Mouse (Mus musculus): ENCODE measurements at regions not wholly inside any gene's neighbourhood (a gene's known extent, or its start where the extent isn't known, plus 50 kb on each side); places are given as distances from the start of the nearest gene placed in this dataset.

DNA sequence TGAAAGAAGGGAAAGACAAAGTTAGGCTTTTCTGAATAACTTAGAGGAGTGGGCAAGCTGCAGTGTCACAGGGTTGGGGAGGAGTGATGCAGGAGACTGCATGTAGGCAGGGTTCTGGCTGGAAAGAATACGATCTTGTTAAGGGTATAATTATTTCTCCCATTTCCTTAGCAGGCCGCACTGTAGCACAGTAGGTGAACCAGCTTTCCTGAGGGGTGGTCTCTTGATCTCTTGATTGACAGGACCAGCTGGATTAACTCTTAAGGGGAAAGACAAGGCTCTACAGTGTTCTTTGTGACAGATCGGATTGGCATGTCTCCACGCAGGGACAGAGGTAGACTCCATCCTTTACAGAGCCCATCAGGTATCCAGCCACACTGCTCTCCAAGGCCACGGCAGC lies 54.5 kb upstream of the Meis1 start:
- no peak for DNase-seq

DNA sequence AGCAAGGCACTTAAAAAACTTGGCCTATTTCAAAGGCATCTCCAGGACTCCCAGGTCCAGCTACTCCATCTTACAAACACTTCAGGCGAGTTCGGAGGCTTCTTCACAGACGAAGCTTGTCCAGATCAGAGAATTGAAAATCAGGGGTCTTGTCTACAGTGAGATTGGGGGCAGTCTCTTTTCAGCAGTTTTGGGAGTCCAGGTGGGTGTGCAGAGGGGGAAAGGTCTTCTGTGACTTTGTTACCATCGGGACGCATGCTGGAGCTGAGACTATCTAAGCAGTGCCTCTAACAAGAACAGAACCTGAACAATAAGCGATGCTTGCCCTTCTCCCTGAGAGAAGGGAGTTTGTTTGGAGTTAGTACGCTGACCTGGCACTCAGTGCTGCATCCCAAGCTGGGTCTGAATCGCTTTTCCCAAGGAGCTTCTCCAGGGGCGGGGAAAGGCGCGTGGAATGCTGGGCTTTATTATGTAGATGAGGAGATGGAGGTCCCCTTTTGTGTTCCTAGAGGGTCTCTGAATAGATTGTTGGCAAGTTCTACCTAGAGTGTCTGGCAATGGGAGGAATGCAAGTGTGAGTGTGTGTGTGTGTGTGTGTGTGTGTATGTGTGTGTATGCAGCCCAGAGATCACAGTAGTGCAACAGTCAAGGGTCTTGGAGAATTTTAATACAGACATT lies 55.2 kb upstream of the Meis1 start:
- DNase-seq, result no peak

DNA sequence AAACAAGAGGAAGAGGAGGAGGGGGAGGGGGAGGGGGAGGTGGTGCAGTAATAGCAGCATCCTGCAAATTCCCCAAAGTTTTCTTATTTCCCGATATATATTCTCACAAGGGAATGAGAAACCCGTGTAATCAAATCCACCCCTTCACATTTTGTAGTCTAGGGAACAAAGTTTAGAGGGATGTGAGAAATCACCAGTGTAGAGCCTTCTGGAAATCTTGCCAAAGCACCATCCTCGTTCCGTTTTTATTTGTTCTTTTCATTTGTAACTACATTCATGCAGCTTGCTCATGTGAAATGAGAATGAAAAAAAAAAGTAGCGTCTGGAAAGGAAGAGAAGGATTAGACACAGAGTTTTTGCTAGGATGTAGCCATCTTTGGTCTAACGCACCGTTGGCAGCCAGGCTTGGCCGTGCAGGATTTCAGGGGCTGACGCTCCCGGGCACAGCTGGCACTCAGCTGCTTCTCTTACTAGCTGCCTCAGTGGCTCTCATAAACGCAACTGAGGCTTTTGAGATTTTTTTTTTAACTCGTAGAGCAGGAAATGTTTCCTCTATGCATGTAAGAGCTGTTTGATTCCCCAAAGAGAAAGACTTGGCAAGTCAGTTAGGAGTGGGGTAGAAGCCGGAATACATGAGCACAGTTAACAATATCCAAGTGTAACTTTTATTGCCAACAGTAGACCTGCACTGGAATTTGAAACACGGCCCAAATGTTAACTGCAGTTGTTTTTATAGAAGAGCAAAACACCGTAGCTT lies 72.5 kb upstream of the Meis1 start:
- no peak for DNase-seq

DNA sequence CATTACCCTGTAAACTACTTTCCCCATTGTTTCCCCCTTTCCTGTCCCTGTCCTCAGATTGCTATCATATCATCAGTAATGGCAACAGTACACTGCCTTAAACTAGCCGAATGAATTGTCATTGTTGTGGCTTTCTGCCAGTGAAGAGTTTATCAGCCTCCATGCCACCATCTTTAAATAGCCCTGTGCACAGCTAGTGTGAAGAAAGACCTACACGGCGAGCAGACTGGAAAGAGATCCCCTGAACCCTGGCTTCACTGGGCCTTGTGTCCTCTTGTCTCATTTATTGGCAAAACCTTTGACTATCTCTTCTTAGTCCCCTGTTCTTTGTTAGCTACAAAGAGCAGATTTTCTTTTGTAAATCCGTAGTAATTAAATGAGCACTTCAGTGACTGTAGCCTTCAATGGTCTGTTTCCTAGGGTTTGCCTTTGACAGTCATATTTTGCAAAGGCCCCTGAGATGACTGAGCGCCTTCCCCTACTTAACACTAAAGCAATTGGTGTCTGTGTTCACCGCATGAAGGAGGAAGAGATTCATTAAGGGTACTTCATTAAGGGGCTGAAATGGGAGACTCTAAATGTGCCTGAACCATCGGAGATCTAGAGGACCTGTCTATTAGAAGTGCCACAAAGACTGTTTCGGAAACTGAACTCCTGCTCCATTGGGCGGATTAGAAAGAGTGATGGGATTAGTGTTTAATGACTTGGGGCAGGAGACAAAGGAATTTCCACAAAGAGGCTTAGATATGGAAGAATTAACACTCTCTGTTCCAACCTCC lies 74.4 kb upstream of the Meis1 start:
- DNase-seq, result no peak

DNA sequence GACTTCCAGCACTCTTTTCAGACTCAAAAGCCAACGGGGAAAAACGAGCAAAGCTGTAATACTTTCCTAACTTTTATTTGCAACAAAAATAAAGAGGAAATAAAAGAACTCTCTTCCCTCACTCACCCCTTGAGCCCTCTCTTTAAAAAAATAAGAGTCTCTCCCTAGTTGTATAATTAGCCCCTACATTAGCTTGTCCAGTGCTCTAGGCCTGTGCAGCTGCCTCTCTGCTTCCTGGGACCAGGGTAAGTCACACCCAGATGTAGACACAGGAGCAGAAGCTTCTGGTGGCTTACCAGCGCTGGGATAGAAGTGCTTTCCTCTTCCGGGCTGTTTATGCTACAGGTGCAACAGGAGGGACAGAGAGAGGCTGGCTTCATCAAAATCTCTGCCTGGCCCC lies 75.0 kb upstream of the Meis1 start:
- DNase-seq, result no peak

DNA sequence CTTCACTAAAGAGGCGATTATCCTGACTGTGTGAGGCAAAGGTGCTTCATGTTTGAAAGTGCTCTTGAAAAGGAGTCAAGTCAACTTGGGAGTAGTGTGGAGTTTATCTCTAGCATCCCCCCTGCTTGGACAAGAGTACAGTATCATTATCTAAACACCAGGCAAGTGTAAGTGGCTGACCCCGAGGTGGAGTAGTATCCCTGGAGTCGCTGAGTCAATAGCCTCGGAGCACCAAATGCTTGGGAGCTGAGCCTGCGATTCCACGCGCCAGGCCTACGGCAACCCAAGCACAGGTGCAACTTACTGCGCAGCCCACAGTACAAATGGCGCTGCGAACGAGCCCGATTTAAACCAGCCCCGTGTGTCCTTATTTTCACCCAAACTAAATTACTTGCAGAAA lies 75.4 kb upstream of the Meis1 start:
- DNase-seq, result no peak

DNA sequence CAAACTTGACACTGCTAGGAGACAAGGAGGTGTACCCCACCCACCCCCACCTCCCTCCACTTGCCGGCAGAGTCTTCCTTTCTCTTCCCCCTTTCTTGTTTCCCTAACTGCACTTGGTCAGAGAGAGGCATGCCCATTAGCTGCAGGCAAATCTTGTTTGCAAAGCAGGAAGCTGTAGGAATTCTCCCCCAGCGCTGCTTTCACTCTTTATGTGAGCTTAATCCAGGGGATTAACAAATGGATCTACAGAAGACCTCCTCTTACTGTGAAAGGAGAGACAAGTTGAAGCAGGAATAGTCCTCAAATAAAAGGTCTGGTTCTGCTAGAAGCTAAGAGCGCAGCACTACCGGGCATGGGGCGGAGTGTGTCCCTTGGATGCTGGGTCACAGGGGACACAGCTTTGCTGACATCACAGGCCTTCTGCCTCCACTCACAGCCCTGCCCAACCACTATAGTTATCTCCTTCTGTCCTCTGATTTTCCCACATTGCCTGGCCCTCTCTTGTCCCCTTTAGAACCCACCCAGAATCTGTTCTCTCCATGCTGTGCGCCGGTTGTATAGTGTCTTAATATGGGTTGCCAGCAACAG lies 84.3 kb upstream of the Meis1 start:
- no peak for DNase-seq

DNA sequence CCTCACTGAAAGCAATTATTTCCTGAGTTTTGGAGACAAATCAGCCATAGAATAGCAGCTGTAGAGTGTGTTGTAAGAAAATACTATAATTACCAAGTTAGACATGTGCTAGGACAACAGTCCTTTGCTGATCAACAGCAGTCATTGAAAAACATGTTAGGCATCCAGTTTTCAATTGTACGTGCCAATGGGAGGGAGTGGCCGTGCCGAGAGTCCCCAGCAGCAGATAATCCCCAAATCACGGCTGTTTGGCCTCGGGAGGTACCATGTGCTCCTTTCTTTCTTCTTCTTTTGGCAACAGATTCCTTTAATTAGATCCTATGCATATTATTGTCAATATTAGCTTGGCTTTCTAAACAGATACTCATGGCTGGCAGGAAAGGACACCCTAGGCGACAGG lies 88.4 kb upstream of the Meis1 start:
- no peak for DNase-seq

DNA sequence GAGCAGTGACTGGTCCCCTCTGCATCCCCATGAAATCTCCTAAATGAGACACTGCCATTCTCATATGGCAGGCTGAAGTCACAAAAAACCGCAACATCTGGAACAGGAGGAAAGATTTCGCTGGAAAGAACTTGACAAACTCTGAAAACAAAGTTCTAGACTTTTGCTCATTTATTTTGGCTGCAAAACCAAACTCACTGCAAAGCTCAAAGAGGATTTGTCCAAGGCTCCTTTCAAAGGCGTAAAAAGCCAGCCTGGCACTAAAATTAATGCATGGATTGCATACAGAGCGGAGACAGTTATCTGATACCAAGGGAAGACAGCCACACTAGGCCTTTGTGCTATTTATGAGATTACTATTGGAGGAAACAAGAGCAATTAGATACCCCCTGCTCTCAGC lies 90.3 kb upstream of the Meis1 start:
- DNase-seq, result no peak

DNA sequence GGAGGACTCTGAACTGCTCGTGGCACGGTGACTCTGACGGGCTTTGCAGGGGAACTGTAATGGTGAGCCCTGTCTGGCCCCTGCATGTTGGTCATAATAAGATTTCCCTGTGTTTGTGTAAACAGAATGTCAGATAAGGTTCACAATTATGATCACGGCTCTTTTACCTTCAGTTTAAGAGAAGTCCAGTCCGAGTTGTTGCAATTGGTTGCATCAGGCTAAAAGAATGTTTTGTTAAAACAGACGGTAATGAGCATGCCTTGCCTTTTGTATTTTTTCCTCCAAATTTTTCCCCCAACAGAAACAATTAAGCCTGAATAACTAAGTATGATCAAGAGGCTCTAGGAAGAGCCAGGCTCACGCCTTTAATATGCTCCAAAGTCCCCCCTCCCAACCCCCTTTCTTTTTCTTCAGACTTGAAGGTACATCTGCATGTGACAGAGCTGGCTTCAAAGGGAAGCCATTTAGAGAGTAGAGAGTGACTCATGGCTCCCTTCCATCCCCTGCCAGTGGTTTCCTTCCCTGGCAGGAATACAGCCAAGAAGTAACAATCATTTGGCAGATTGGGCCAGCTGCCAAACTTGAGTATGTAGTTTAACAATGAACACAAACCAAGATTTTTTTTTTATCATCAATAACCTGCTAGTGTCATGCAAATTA lies 93.3 kb upstream of the Meis1 start:
- peak; percentile 27 for DNase-seq

DNA sequence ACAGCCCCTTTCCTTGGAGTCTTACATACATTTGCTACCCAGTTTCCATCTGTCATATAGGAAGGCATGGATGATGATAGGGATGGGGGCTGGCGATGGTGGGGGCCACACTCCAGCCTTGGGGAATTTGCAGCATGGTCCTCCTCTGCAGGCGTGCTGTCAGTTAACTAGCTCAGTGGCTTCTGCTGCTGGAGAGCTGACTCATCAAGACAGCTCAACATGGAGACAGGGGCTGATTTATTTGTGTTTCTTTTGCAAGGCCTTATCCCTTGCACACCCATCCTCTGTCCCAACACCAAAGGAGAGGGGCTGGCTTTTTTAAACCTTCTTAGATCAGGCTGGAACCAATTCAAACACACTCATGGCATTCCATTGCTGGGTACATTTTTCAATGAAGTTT lies 98.3 kb upstream of the Meis1 start:
- DNase-seq, result no peak

DNA sequence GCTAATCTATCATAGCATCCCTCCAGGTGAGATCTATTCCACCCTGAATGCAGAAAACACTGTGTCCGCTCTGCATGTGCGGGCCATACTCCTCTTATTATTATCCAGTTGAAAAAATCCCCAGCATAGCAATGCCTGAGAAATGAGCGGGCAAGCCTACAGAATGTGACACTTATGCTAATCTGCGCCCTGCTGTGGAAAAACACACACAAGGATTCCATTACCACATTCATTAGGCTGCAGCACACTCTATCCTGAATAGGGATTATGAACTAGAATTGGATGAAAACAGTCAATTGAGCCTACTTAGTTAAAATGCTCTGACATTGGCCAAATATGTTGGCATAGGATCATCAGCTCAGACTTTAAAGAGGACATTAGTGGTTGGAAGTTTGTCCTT lies 99.5 kb upstream of the Meis1 start:
- DNase-seq, result no peak

DNA sequence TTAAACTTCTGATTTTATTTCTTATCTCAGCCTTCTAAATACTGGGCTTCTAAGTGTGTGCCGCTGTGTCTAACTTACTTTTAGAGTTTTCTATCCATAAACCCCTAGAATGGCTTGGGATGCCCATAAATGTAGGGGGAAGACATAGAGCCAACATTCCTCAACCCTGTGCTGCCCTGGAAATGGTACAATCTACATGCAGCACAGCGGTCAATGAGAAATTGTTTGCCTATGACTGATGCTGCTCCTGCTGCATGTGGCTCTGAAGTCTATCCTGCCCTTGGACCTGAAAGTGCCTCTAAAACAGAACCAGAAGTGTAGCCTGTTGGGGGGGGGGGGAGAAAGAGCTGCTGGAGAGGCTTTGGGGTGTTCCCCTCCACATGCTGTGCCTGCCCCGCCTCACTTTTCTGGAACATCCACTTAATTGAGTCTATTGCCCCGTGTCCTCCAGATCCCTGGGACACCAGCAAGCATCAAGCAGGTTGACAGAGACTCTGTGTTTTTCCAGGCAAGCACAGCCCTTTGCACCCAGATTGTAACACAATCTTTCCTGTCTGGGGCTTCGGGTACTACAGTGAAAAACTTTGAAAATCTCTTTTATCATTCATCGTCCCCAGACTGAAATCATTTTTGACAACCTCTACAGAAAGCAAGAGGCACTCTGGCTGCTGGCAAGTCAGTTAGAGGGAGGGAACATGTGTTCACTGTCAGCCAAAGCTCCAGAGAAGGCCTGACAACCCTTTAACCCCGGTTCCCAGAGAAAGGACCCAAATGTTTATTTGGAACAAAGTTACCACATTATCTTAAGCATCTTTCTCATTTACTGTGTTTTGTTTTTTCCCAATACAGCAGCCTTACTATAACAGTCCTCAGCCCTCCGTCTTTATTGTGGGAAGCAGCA lies 101.4 kb upstream of the Meis1 start:
- no peak for DNase-seq

DNA sequence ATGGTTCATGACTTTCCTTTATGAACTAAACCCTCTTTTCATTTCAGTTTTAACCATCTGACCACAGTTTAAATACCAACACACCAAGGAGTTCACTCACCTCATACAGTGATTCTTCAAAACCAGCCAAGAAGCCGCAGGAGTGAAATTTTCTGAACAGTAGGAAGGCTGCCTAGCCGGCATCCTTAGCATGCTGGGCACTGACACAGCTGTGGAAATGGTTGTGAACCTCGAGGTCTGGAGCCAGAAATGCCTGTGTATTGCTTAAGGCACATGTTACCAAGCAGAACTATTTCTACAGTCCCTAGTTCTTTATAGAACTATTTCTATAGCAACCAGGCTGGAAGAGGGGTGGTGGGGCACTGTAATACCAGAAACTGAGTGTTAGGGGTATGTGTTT lies 102.1 kb upstream of the Meis1 start:
- no peak for DNase-seq

DNA sequence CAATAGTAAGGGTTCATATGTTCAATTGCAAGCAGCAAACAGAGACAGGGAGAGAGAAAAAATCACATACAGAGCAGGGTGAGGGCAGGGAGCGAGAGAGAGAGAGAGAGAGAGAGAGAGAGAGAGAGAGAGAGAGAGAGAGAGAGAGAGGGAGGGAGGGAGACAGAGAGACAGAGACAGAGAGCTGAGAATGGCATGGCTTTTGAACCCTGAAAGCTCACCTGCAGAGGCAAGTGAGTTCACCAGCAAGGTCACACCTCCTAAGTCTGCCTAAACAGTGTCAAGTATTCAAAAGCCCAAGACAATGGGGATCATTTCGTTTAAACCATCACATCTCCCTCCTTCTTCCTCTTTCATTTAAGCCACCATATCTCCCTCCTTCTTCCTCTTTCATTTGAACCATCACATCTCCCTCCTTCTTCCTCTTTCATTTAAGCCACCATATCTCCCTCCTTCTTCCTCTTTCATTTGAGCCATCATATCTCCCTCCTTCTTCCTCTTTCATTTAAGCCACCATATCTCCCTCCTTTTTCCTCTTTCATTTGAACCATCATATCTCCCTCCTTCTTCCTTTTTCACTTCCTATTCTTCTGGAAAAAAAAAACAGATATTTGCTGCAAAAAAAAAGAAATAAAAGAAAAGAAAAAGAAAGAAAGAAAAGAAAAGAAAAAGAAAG lies 116.7 kb upstream of the Meis1 start:
- DNase-seq, result no peak

DNA sequence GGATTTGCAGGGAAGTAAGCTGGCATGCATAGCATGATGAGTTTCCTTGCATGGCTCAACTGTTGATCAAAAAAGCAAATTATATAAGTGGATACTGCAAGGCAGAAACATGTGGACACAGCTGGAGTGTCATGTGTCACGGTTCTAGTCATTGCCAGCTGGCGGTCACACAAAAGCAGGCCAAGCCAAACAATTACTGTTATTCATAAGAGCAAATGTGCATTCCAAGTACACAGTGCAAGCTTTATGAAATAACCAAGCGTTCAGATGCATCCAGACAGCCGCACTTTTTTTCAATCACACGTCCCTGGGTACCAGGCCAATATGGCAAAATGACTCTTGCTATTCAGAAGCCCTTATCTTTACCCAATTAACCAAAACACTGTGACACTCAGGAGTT lies 119.6 kb upstream of the Meis1 start:
- no peak for DNase-seq

DNA sequence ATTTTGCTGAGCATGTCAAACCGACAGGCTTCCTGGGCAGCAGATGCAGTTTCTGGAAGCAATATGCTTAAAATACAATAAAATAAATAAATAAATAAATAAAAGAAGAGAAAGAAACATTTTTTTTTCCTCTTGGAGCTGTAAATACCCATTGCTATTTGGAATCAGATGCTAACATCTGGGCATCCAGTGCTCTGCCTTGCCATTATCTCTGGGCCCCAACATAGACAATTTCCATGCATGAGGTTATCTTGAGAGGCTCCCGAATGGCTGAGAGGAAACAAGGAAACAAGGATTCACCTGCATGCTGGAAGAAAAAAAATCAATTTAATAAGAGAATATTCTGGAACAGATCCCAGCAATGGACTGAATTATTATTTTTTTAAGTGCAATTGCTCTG lies 120.0 kb upstream of the Meis1 start:
- DNase-seq, result no peak

DNA sequence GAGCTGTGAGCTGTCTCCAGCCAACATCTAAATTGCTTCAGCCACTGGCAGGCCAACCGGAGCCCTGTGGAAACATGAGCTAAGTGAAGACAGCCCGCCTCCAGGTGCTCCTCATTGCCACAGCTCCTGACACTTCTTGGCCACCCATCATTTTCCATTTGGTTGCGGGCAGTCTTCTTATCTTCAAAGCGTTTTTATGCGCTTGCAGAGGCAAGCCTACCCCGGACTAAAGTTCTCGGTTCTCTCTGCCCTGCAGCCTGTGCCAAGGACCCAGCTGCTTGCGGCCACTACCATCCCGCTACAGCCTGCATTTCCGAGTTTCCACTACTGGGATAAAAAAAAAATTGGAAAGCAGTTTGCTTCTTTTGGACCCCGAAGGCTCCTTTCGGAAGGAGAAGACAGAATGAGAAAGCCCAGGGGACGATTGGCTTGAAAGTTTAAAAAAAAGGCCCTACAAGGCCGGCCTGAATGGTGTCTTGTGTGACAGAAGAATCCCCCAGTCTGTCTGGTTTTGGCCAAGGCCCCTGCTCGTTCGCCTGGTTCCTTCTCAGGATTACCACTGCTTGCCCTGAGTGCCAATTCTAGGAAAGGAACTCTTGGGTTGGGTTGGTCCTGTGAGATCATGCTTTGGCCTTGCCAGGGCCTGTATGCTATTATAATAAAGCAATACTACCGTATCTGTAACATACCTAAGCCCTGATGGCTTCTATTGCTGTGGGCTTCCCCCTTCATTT lies 124.6 kb upstream of the Meis1 start:
- no peak for DNase-seq

DNA sequence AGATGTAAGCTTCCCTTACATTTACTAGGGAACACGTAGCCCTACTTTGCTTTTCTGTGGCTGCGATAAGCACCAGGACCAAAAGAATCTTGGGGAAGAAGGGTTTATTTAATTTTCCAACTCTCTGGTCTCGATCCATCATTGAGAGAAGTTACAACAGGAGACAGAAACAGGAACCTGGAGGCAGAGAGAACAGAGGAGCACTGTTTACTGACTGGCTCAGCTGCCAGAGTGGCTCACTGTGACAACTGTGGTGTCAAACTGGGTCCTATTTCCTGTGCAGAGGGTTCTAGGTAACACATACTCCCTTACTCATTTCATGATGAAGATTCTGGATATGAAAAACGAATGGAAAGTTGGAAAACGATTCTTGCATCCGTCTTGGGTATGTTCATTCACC lies 125.7 kb upstream of the Meis1 start:
- DNase-seq, result no peak

DNA sequence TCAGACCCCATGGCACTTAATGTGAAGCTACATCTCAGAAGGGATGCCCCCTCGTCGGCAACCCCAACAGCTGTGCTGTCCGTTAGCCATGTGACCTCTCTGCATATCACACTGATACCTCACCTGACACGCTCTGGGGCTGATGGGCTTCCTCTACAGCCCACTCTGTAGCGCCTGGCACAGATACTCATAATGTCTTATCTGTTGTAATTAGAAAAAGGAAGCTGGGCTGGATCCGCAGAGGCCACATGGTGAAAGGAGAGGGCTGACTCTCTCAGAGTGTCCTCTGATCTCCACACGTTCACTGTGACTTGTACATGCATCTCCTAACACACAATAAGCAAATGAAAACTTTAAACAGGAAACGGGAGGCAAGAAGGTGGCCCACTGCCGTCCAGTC lies 126.5 kb upstream of the Meis1 start:
- DNase-seq, result no peak

DNA sequence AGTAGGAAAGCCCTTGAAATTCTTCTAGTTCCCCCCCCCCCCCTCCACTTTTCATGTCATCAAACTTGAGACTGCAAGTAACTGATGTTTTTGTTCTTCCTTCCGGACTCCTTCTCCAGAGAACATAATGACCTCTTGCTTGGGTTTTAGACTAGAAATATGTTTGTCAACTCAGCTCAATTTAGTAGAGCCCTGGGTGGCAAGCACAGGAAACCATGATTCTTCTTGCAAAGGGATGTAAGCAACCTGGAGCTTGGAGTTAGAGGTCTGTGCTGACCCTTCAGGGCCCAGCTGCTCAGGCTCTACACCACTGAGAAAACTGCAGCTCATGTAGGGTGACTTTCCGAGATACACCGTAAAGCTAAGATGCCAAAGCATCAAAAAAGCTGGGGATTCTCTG lies 127.2 kb upstream of the Meis1 start:
- DNase-seq, result no peak
